In the genomic region with DNA sequence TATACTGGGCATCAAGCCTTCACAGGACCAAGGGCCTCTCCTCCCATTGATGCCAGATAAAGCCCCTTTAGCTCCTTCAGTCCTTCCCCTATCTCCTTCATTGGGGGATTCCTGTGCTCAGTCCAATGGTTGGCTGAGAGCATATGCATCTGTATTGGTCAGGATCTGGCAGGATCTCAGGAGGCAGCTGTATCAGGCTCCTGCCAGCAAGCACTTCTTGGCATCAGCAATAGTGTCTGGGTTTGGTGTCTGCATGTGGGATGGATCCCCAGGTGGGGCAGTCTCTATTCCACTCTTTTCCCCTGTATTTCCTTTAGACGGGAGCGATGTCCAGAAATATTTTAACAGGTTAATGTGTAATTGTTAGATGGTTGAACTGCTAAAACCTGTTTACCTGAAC, we compare ENCODE assay signal across 3 mouse cellular contexts. TPM values are rescaled to one million over a fixed set of nuclear protein-coding genes. Genes with fewer than 3 reads are reported as not detected.
"Had no signal": no experiment of that assay in that cellular context is flagged by ENCODE, and none has a peak within 500 bp of the region (broad histone marks: within the 10 kb centered on the region; RNA-seq: fewer than 3 reads in every experiment).

No protein-coding gene starts in this region.

RNA-seq across cellular contexts. Expression of gene Tcte2, which starts 3.3 kb away (rescaled TPM):
- total RNA-seq: granulocyte monocyte progenitor cell, adult 5-6 weeks; hematopoietic stem cell, adult 5-6 weeks had no signal
- polyA plus RNA-seq: inflammation-experienced regulatory T-cells, adult 6 months had no signal
